Mouse (Mus musculus) frontal cortex, postnatal 25 days (tissue): Measurements from ENCODE around the gene Cdc5l.
"Not testable (repeated sequence)": the region's sequence is repeated elsewhere in the genome, so short reads cannot be mapped to it uniquely, and the experiment has no call there.

ENCODE experiments used
- DNase-seq, 2 experiments: peaks; one replicate each; pipeline ENCODE4 v3.0.0; 2022; ENCODE audit warnings: low spot score in 2 of 2

Cdc5l gene

GRCm38 (mm10) chr17:45433419-45434261 lies at the start of gene Cdc5l:
Gene Cdc5l (minus strand): TSS chr17:45433737.
- DNase-seq, result peak; percentile 91 to 96

- no peak for DNase-seq
These were observed 46.9 kb upstream of the Cdc5l start for GRCm38 (mm10) chr17:45480429-45480828.

- DNase-seq, result peak; percentile 80 to 88
These were observed 44.8 kb upstream of the Cdc5l start for GRCm38 (mm10) chr17:45478234-45478825.

- peak; percentile 58 to 76 for DNase-seq
These were observed 41.3 kb upstream of the Cdc5l start, which contains the start of gene Spats1 for GRCm38 (mm10) chr17:45474669-45475465. Gene Spats1 (minus strand): TSS chr17:45475415.

- no peak for DNase-seq
These were observed 40.6 kb upstream of the Cdc5l start for GRCm38 (mm10) chr17:45474146-45474545.

- no peak for DNase-seq
These were observed 40.1 kb upstream of the Cdc5l start for GRCm38 (mm10) chr17:45473667-45474066.

GRCm38 (mm10) chr17:45470726-45471125 lies 37.2 kb upstream of the Cdc5l start:
- DNase-seq, result no peak

GRCm38 (mm10) chr17:45468302-45468701 lies 34.8 kb upstream of the Cdc5l start:
- DNase-seq, result no peak

GRCm38 (mm10) chr17:45466701-45467100 lies 33.2 kb upstream of the Cdc5l start:
- no peak for DNase-seq

- no peak for DNase-seq
These were observed 30.7 kb upstream of the Cdc5l start for GRCm38 (mm10) chr17:45464255-45464654.

- DNase-seq, result no peak
These were observed 29.0 kb upstream of the Cdc5l start for GRCm38 (mm10) chr17:45462506-45462905.

GRCm38 (mm10) chr17:45459062-45459461 lies 25.5 kb upstream of the Cdc5l start:
- DNase-seq, result no peak

GRCm38 (mm10) chr17:45458516-45458915 lies 25.0 kb upstream of the Cdc5l start:
- DNase-seq, result no peak

GRCm38 (mm10) chr17:45457487-45457886 lies 23.9 kb upstream of the Cdc5l start:
- no peak for DNase-seq

GRCm38 (mm10) chr17:45456260-45457152 lies 23.0 kb upstream of the Cdc5l start:
- no peak for DNase-seq

GRCm38 (mm10) chr17:45455783-45456182 lies 22.2 kb upstream of the Cdc5l start:
- not testable (repeated sequence) for DNase-seq

GRCm38 (mm10) chr17:45454794-45455193 lies 21.3 kb upstream of the Cdc5l start:
- no peak for DNase-seq

GRCm38 (mm10) chr17:45452271-45452670 lies 18.7 kb upstream of the Cdc5l start:
- no peak for DNase-seq

- DNase-seq, result no peak
These were observed 16.6 kb upstream of the Cdc5l start for GRCm38 (mm10) chr17:45450153-45450552.

GRCm38 (mm10) chr17:45449586-45449985 lies 16.0 kb upstream of the Cdc5l start:
- no peak for DNase-seq

GRCm38 (mm10) chr17:45447063-45447462 lies 13.5 kb upstream of the Cdc5l start:
- no peak for DNase-seq
